Mouse (Mus musculus) myocyte (in vitro differentiated cells): ENCODE measurements around the gene 1700015G11Rik.

Source experiments
- CEBPB ChIP-seq: IDR thresholded peaks from 2 replicates; pipeline ENCODE4 v1.6.1; 2011; ENCODE audit warnings: mild to moderate bottlenecking, moderate library complexity; ENCODE audit not compliant: poor library complexity, insufficient read depth, severe bottlenecking
- E2F4 ChIP-seq: IDR thresholded peaks from one replicate; pipeline ENCODE4 v1.6.1; 2011; ENCODE audit warnings: mild to moderate bottlenecking, control low read depth, moderate library complexity; ENCODE audit not compliant: insufficient read depth
- MYOD1 ChIP-seq, 3 experiments: IDR thresholded peaks; one replicate each; pipeline ENCODE4 v1.6.1; 2011; ENCODE audit warnings: control low read depth in 2 of 3, low read depth in 2 of 3, mild to moderate bottlenecking in 2 of 3, moderate library complexity in 1 of 3; ENCODE audit not compliant: insufficient read length in 2 of 3, control insufficient read depth in 1 of 3
- POLR2A ChIP-seq: IDR thresholded peaks from one replicate; pipeline ENCODE4 v1.6.1; 2011; ENCODE audit warnings: low read depth, mild to moderate bottlenecking, control low read depth, moderate library complexity; ENCODE audit not compliant: insufficient read length
- POLR2AphosphoS2 ChIP-seq: IDR thresholded peaks from one replicate; pipeline ENCODE4 v1.6.1; 2011; ENCODE audit warnings: low read depth, control low read depth; ENCODE audit not compliant: insufficient read length
- SRF ChIP-seq: IDR thresholded peaks from one replicate; pipeline ENCODE4 v1.6.1; 2011; ENCODE audit warnings: low read depth; ENCODE audit not compliant: control insufficient read depth, insufficient read length
- USF1 ChIP-seq: IDR thresholded peaks from one replicate; pipeline ENCODE4 v1.6.1; 2011; ENCODE audit warnings: low read depth, mild to moderate bottlenecking, control low read depth, moderate library complexity

DNA sequence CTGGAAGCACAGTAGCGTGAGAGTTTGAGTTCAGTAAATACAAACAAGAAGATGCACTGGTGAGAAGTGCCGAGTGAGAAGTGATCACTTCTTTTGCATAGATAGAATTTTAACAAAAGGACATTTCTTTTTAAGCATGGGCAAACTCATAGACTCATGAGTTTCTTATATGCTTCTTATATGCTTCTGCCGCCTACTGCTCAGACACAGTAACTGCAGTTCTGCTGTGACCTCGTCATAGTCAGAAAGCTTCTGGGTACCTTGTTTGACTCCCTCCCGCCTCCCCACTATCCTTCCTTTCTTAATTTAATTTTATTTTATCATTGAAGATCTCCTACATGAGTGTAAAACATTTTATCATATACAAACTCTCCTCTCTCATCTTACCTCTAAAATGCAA lies 36.3 kb downstream of the 1700015G11Rik start:
- TF ChIP-seq POLR2A, result no peak
- TF ChIP-seq CEBPB, result no peak
- TF ChIP-seq MYOD1 (IDR thresholded peaks at IDR 0.05; ENCODE audit: control insufficient read depth in 1 of 3, insufficient read length in 2 of 3, low read depth in 2 of 3), result no peak
- no peak for TF ChIP-seq USF1
- no peak for TF ChIP-seq E2F4
- TF ChIP-seq POLR2AphosphoS2, result no peak
- TF ChIP-seq SRF, result no peak
